Mouse (Mus musculus): ENCODE results near the gene Hist1h2ab.

- TF ChIP-seq CTCF (IDR thresholded peaks at IDR 0.05), result no peak
- TF ChIP-seq POLR2A (IDR thresholded peaks at IDR 0.05; ENCODE audit: insufficient read depth, low read depth, low read length), result no peak
Measured at GRCm38 (mm10) chr13:23766772-23767171, 15.8 kb downstream of the Hist1h2ab start.

All from heart, adult 2 months (tissue).